Mouse (Mus musculus): ENCODE measurements around the gene Ccdc155. TPM values are rescaled to one million over a fixed set of nuclear protein-coding genes. Genes with fewer than 3 reads are reported as not detected.
A peak's percentile ranks its signal among the peaks of the same experiment; 100 is the strongest.

The Ccdc155 gene
- polyA plus RNA-seq, 1 experiment from 2014 or later = 0.41 TPM

DNA sequence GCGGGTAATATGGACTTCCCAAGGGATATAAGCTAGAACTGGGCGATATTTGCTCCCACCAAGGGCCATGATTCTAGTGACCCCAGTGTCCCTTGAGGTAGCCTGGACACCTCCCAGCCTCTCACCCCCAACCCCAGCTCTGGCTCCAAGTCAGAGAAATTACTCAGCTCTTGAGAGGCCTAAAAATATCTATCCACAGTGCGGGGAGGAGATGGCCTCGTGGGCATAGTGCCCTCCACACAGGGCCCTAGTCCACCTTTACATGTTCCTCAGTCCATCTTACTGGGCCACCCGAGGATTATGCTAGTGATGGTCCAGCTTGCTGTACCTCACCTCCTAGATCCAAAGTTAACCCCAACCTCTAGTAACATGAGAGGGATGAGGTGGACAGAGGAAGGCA is 39.9 kb downstream of the Ccdc155 start:
- Histone ChIP-seq H3K9me3 (replicated peaks; ENCODE audit: control insufficient read depth, low read length) (peaks cover 10% of the 10 kb centered on the region), H3K4me2 (ENCODE audit: low read depth, low read length) (no peak overlapping the region), H3K27me3 (ENCODE audit: control insufficient read depth, insufficient read depth, low read length) (peaks cover 67% of the 10 kb centered on the region), H3K36me3 (replicated peaks; ENCODE audit: control insufficient read depth, insufficient read depth, low read depth, low read length) (no peaks in the 10 kb centered on the region), H3K27ac (replicated peaks; ENCODE audit: low read depth, low read length) (no peak overlapping the region), H3K9ac (replicated peaks; ENCODE audit: low read length) (no peak overlapping the region), H3K4me1 (ENCODE audit: control insufficient read depth, insufficient read depth, low read length) (peaks cover 4% of the 10 kb centered on the region; the same call in 1 of the 2 replicates), H3K4me3 (ENCODE audit: low read depth, low read length) (no peak overlapping the region)
- no peak for ATAC-seq (replicated peaks; ENCODE audit: insufficient number of reproducible peaks, low FRiP score, low TSS enrichment, low read depth)
- no peak for DNase-seq (ENCODE audit: low spot score)
- 68% methylated on average over 5 of the region's 5 CpGs for WGBS

DNA sequence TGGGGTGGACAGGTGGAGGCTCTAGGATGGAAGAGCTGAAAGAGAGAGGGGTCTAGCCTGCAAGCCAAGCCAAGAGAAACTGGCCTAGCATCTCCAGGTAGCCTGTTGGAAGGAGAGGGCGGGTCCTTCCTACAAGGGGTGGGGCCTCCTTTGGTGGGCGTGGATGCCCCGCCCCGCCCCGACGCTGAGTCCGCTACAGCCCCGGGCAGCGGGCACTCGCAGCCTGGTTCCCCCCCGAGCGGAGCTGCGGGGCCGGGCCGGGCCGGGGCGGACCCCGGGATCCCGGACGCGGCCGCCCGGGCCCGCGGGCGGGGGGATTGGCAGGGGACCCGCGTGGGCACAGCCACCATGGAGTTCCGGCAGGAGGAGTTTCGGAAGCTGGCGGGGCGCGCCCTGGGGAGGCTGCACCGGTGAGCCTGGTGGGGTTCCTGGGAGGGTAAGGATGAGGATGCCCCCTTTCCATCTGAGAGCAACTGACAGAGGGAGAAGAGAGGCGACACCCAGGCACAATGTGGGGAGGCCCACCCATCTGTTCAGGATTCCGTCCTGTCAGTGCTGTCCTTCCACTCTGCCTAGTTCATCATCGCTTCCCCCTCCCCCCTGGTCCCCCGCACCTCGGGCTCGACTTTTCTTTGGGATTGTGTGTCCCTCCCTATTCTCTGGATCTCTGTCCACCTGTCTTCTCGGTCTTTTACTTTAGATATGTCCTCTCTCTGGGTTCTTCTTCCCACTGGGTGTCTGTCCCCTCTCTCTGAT is 40.8 kb downstream of the Ccdc155 start, which contains the start of gene Slc17a7:
TSS of gene Slc17a7 (plus strand) at position 215 of the 756 bp plus-strand sequence.
- H3K27me3 ChIP-seq (ENCODE audit: control insufficient read depth, insufficient read depth, low read length) = peaks cover 60% of the 10 kb centered on the region
- 1% methylated on average over 33 of the region's 41 CpGs for WGBS
- ATAC-seq (replicated peaks; ENCODE audit: insufficient number of reproducible peaks, low FRiP score, low TSS enrichment, low read depth) (no peak), DNase-seq (ENCODE audit: low spot score) (peak; percentile 50)
- peaks cover 4% of the 10 kb centered on the region; the same call in 1 of the 2 replicates for H3K4me1 ChIP-seq (ENCODE audit: control insufficient read depth, insufficient read depth, low read length)
- peaks cover 1% of the 10 kb centered on the region for H3K9me3 ChIP-seq (replicated peaks; ENCODE audit: control insufficient read depth, low read length)
- peak within 1 kb of the TSS; percentile 39; the same call in 1 of the 2 replicates for H3K9ac ChIP-seq (replicated peaks; ENCODE audit: low read length)
- H3K36me3 ChIP-seq (replicated peaks; ENCODE audit: control insufficient read depth, insufficient read depth, low read depth, low read length) = no peaks in the 10 kb centered on the region; the same call in 1 of the 2 replicates
- H3K4me2 ChIP-seq (ENCODE audit: low read depth, low read length) = peak within 1 kb of the TSS; percentile 57
- H3K27ac ChIP-seq (replicated peaks; ENCODE audit: low read depth, low read length) = no peak within 1 kb of the TSS
- peak within 1 kb of the TSS; percentile 41 for H3K4me3 ChIP-seq (ENCODE audit: low read depth, low read length)

DNA sequence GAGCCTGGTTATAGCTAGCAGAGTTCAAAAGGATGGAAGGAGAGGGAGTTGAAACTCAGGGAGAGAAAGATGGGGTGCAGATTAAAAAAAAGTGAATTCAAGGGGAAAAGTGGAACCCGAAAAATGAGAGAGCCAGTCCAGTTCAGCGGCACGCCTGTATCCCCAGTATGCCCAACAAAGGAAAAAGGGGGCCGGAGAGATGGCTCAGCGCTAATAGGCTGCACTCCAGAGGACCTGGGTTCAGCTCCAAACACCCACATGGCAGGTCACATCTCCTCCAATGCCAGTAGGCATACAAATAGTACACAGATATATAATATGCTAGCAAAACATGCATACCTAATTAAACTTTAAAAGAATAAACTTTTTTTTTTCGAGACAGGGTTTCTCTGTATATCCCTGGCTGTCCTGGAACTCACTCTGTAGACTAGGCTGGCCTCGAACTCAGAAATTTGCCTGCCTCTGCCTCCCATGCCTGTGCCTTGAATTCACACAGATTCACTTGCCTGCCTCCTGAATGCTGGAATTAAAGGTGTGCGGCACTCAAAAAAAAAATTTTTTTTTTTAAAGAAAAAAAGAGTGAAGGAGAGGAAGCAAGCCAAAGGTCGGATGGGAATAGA is 41.6 kb downstream of the Ccdc155 start:
- Histone ChIP-seq H3K4me2 (ENCODE audit: low read depth, low read length) (no peak overlapping the region), H3K4me1 (ENCODE audit: control insufficient read depth, insufficient read depth, low read length) (peaks cover 4% of the 10 kb centered on the region; the same call in 1 of the 2 replicates), H3K36me3 (replicated peaks; ENCODE audit: control insufficient read depth, insufficient read depth, low read depth, low read length) (no peaks in the 10 kb centered on the region; the same call in 1 of the 2 replicates), H3K9ac (replicated peaks; ENCODE audit: low read length) (no peak overlapping the region), H3K4me3 (ENCODE audit: low read depth, low read length) (no peak overlapping the region), H3K9me3 (replicated peaks; ENCODE audit: control insufficient read depth, low read length) (no peaks in the 10 kb centered on the region; the same call in 1 of the 2 replicates), H3K27ac (replicated peaks; ENCODE audit: low read depth, low read length) (no peak overlapping the region), H3K27me3 (ENCODE audit: control insufficient read depth, insufficient read depth, low read length) (peaks cover 51% of the 10 kb centered on the region)
- ATAC-seq (replicated peaks; ENCODE audit: insufficient number of reproducible peaks, low FRiP score, low TSS enrichment, low read depth) (no peak), DNase-seq (ENCODE audit: low spot score) (no peak)
- WGBS = 76% methylated on average over 9 of the region's 9 CpGs

DNA sequence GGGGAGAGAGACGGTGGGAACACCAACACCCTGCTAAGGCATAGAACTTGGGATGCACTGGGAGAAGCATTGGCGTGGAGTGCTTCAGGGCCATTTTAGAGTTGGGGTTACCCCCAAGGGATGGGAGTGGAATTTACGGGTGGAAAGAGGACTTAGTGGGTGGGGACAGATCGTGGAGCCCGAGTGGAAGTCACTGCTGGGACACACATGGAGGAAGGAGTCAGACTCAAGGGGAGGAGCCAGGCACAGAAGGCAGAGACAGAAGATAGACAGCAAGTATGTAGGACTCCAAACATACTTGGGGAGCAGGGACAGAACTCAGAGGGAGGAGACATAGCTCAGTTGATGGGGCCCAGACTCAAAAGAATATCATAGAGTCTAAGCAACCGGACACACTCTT is 42.1 kb downstream of the Ccdc155 start:
- H3K27me3 ChIP-seq (ENCODE audit: control insufficient read depth, insufficient read depth, low read length) = peaks cover 46% of the 10 kb centered on the region
- DNase-seq (ENCODE audit: low spot score) (no peak), ATAC-seq (replicated peaks; ENCODE audit: insufficient number of reproducible peaks, low FRiP score, low TSS enrichment, low read depth) (no peak; the same call in none of the 2 replicates)

DNA sequence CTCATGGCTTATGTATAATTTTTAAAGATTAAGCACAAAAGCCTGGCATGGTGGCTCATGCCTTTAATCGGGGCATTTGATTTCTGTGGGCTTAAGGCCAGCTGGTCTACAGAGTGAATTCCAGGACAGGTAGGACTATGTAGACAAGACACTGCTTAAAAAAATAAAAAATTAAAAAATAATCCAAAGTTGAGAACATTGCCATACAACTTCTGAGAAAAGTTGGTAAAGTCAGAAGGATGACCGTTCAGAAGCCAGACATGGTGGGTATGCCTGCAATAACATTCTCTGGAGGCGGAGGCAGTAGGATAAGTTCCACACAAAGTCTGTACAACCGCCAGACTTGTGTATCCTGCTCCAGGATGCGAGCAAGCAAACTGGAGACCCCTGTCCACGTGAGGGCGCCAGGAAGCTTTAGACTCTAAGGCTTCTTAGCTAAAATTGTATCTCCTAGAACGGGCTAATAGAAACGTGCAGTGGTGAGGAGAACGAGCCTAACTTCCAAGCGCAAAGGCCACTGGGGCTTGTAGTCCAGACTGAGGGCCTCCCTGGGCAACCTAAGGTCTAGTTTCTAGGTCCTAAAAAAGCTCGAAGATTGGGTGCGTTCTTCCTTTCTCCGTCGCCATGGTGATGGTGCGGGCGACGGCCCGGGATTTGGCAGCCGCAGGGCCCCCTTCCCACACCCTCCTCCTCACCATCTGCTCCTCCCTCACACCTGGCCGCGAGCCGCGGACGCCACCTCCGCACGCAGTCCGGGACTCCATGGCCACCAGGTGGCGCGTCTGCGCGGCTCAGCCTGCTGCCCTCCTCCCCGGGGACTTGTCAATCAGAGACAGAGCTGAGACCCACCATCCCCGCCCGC is 42.8 kb downstream of the Ccdc155 start:
- no peak overlapping the region for H3K27ac ChIP-seq (replicated peaks; ENCODE audit: low read depth, low read length)
- WGBS = 5% methylated on average over 35 of the region's 35 CpGs
- no peak overlapping the region for H3K9ac ChIP-seq (replicated peaks; ENCODE audit: low read length)
- H3K4me2 ChIP-seq (ENCODE audit: low read depth, low read length) = peak overlapping the region; percentile 50
- DNase-seq (ENCODE audit: low spot score) = peak; percentile 94
- peak; percentile 81 for ATAC-seq (replicated peaks; ENCODE audit: insufficient number of reproducible peaks, low FRiP score, low TSS enrichment, low read depth)
- peaks cover 4% of the 10 kb centered on the region; the same call in 1 of the 2 replicates for H3K4me1 ChIP-seq (ENCODE audit: control insufficient read depth, insufficient read depth, low read length)
- H3K9me3 ChIP-seq (replicated peaks; ENCODE audit: control insufficient read depth, low read length) = no peaks in the 10 kb centered on the region; the same call in 1 of the 2 replicates
- H3K4me3 ChIP-seq (ENCODE audit: low read depth, low read length) = peak overlapping the region; percentile 24
- no peaks in the 10 kb centered on the region; the same call in 1 of the 2 replicates for H3K36me3 ChIP-seq (replicated peaks; ENCODE audit: control insufficient read depth, insufficient read depth, low read depth, low read length)
- peaks cover 39% of the 10 kb centered on the region for H3K27me3 ChIP-seq (ENCODE audit: control insufficient read depth, insufficient read depth, low read length)

More for the DNA sequence above, 42.1 kb downstream of the Ccdc155 start:
- Histone ChIP-seq H3K9me3 (replicated peaks; ENCODE audit: control insufficient read depth, low read length) (no peaks in the 10 kb centered on the region; the same call in 1 of the 2 replicates), H3K4me1 (ENCODE audit: control insufficient read depth, insufficient read depth, low read length) (peaks cover 4% of the 10 kb centered on the region; the same call in 1 of the 2 replicates), H3K36me3 (replicated peaks; ENCODE audit: control insufficient read depth, insufficient read depth, low read depth, low read length) (no peaks in the 10 kb centered on the region; the same call in 1 of the 2 replicates), H3K4me2 (ENCODE audit: low read depth, low read length) (peak overlapping the region; percentile 50), H3K4me3 (ENCODE audit: low read depth, low read length) (peak overlapping the region; percentile 24; the same call in 1 of the 2 replicates), H3K9ac (replicated peaks; ENCODE audit: low read length) (no peak overlapping the region), H3K27ac (replicated peaks; ENCODE audit: low read depth, low read length) (no peak overlapping the region)
- WGBS = 26% methylated on average over 6 of the region's 6 CpGs

DNA sequence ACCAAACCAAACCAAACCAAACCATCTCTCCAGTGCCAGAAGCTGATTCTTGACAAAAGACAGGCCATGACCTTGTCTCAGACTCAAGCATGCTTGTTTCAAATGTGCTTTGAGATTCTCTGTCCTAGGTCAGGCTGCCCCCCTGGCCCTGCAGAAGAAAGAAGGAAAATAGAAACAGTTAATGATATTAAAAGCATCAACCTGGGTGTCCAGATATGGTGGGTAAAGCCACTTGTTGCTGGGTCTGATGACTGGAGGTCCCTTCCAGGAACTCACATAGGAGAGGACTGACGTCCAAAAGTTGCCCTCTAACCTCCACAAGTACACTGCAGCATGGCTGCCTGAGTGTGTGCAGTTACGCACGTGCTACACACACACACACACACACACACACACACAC is 43.8 kb downstream of the Ccdc155 start:
- Histone ChIP-seq H3K36me3 (replicated peaks; ENCODE audit: control insufficient read depth, insufficient read depth, low read depth, low read length) (no peaks in the 10 kb centered on the region; the same call in 1 of the 2 replicates), H3K4me1 (ENCODE audit: control insufficient read depth, insufficient read depth, low read length) (peaks cover 4% of the 10 kb centered on the region; the same call in 1 of the 2 replicates), H3K27me3 (ENCODE audit: control insufficient read depth, insufficient read depth, low read length) (peaks cover 31% of the 10 kb centered on the region), H3K27ac (replicated peaks; ENCODE audit: low read depth, low read length) (no peak overlapping the region), H3K9me3 (replicated peaks; ENCODE audit: control insufficient read depth, low read length) (no peaks in the 10 kb centered on the region), H3K4me2 (ENCODE audit: low read depth, low read length) (no peak overlapping the region), H3K4me3 (ENCODE audit: low read depth, low read length) (no peak overlapping the region), H3K9ac (replicated peaks; ENCODE audit: low read length) (no peak overlapping the region)
- ATAC-seq (replicated peaks; ENCODE audit: insufficient number of reproducible peaks, low FRiP score, low TSS enrichment, low read depth) = no peak
- 93% methylated on average over 3 of the region's 3 CpGs for WGBS
- no peak for DNase-seq (ENCODE audit: low spot score)

DNA sequence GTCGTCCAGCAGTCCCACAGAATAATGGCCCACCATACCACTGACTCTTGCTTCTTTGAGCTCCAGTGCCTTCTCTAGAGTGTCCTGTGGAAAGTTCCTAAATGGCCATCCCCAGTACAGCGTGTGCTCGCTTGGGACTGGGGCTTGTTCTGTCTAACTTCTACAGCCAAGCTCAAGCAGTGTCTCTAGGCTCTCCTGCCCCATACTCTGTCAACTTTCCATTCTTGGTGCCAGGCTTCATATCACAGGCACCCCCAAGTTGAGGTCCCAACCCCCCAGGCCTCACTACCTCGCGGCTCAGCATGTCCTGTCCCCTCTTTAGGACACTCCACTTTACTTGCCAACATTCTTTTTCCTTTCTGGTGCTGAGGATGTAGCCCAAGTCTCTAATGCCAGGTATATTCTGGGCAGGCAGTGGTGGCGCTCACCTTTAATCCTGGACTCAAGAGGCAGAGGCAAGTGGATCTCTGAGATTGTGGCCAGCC is 44.3 kb downstream of the Ccdc155 start:
- WGBS = 96% methylated on average over 6 of the region's 6 CpGs
- no peaks in the 10 kb centered on the region; the same call in 1 of the 2 replicates for H3K36me3 ChIP-seq (replicated peaks; ENCODE audit: control insufficient read depth, insufficient read depth, low read depth, low read length)
- no peak overlapping the region for H3K27ac ChIP-seq (replicated peaks; ENCODE audit: low read depth, low read length)
- peaks cover 26% of the 10 kb centered on the region for H3K27me3 ChIP-seq (ENCODE audit: control insufficient read depth, insufficient read depth, low read length)
- H3K4me1 ChIP-seq (ENCODE audit: control insufficient read depth, insufficient read depth, low read length) = peaks cover 4% of the 10 kb centered on the region; the same call in 1 of the 2 replicates
- no peaks in the 10 kb centered on the region for H3K9me3 ChIP-seq (replicated peaks; ENCODE audit: control insufficient read depth, low read length)
- H3K4me2 ChIP-seq (ENCODE audit: low read depth, low read length) = no peak overlapping the region
- no peak for DNase-seq (ENCODE audit: low spot score)
- H3K4me3 ChIP-seq (ENCODE audit: low read depth, low read length) = no peak overlapping the region
- ATAC-seq (replicated peaks; ENCODE audit: insufficient number of reproducible peaks, low FRiP score, low TSS enrichment, low read depth) = no peak
- H3K9ac ChIP-seq (replicated peaks; ENCODE audit: low read length) = no peak overlapping the region

Data from embryonic facial prominence, embryonic 11.5 days (tissue).